Mouse (Mus musculus) spleen, postnatal 36 days (tissue): ENCODE data around the gene Aspm.
"Not testable (repeated sequence)": the region's sequence is repeated elsewhere in the genome, so short reads cannot be mapped to it uniquely, and the experiment has no call there.

Source experiments
- DNase-seq, 2 experiments: peaks; one replicate each; pipeline ENCODE4 v3.0.0; 2022; ENCODE audit warnings: low spot score in 2 of 2, mixed read lengths in 1 of 2

Gene Aspm

DNA sequence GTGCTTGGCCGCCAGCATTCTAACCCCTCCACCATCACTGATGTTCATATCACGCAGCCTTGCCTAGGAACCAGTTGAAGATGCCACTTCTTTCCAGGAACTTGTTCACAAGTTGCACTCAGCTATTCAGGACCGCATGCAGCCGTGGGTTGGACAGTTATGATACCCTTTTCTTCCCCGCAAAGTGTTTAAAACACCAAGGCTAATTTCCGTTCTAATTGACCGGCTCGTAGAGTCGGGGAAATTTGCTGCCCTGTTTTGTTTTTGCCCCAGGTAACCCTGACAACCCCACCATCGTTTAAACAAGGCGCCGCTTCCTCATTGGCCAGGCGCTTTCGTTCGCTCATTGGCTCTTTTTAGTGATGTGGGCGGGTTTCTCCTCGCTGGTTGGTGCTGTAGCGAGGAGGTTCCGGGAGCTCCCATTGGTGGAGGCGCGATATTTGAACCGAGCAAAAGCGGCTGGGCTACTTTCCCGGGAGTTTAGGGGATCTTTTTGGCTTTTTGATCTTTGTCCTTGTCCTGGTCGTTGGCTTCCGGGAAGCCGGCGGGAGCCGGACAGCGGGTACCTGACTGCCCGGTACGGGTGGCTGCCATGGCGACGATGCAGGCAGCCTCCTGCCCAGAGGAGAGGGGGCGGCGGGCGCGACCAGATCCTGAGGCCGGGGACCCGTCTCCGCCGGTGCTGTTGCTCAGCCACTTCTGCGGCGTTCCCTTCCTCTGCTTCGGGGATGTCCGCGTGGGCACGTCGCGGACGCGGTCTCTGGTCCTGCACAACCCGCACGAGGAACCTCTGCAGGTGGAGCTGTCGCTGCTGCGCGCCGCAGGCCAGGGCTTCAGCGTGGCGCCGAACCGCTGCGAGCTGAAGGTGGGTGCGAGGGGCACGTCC, at the start of gene Aspm:
Gene Aspm, plus strand, starts transcription at position 433 of the 886 bp plus-strand sequence.
- DNase-seq: peak; percentile 90 to 92

DNA sequence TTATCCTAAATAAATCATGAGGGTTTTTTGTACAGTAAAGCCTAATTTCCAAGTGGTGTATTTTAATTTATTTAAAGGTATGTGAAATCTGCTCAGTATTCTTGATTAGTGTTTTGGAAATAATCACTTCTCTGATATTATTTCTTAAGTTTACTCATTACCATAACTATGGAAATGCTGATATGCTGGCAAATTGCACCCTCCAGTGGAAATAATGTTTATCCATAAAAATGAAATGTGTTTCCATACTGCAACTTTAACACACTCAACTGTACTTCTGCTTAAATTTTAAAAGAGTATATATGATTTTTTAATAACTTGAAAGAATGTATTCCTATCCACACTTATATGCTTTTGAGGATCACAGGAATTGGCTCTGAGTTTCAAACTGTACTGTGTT, 48.8 kb upstream of the Aspm start:
- no peak for DNase-seq

- DNase-seq: no peak
These were observed 46.9 kb upstream of the Aspm start for GRCm38 (mm10) chr1:139407701-139408100.

- DNase-seq: not testable (repeated sequence)
These were observed 42.2 kb upstream of the Aspm start for GRCm38 (mm10) chr1:139412365-139412764.

DNA sequence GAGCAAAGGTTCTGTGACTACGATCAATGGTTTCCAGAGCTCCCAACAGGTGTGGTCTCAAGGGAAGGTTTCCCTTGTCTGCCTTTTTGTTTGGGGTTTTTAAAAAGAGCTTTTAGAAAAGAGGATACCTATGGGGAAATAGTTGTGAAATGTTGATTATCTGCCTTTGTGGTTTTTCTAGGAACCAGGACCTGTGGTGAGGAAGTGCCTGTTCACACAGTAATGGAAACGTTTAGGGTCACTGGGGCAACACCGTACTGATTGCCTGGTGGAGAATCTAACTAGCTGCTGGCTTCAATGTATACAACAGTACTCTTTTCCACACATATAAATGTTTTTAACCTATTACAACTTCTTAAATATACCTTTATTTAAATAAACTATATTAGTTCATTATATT, 41.1 kb upstream of the Aspm start:
- DNase-seq: no peak

GRCm38 (mm10) chr1:139421521-139421874, 33.1 kb upstream of the Aspm start:
- DNase-seq: no peak

GRCm38 (mm10) chr1:139421875-139422791, 32.4 kb upstream of the Aspm start, which contains the start of gene Zbtb41:
Zbtb41 (plus strand) TSS chr1:139422288.
- peak; percentile 87 to 89 for DNase-seq

DNA sequence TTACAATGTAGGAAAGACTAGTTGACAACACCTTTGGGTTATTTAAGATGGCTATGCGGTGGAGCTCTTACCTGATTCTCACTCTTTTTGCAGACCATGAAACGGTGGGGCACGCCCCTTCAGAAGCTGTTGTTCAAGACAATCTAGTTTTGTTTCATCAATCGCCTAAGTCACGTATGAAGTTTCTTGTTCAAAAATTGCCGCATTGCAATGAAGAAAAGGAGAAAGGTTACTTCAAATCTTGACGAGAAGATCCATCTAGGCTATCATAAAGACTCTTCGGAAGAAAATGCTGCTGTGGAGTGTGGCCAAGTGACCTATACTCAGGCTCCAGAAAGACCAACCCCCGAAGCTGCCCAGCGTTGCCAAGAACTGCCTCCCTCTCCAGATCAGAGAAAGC, 31.6 kb upstream of the Aspm start:
- DNase-seq: no peak

GRCm38 (mm10) chr1:139423931-139424330, 30.6 kb upstream of the Aspm start:
- no peak for DNase-seq

- no peak for DNase-seq
These were observed 29.6 kb upstream of the Aspm start for GRCm38 (mm10) chr1:139425006-139425405.

- DNase-seq: no peak
These were observed 16.2 kb upstream of the Aspm start for GRCm38 (mm10) chr1:139438373-139438772.

- DNase-seq: not testable (repeated sequence)
These were observed 11.5 kb upstream of the Aspm start for GRCm38 (mm10) chr1:139443103-139443502.

GRCm38 (mm10) chr1:139455226-139455869, 776 bp downstream of the Aspm start:
- peak in 1 of 2 experiments; percentile 30 for DNase-seq

DNA sequence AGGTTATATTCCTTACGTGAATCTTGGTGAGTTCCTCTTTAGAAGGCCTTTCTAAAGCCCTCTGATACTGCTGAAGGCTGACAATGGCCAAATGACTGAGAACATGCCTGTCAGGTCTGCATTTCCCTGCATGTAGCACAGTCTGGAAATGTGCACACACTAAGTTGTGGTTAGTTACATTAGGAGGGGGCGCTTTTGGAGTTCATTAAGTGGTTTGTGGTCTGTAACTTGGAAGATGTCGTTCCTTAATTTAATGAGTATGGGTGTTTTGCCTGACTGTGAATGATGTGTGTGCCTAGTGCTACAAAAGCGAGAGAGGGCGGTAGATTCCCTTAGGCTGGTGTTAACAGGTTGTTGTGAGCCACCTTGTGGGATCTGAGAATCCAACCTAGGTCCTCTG, 6.2 kb downstream of the Aspm start:
- DNase-seq: no peak

DNA sequence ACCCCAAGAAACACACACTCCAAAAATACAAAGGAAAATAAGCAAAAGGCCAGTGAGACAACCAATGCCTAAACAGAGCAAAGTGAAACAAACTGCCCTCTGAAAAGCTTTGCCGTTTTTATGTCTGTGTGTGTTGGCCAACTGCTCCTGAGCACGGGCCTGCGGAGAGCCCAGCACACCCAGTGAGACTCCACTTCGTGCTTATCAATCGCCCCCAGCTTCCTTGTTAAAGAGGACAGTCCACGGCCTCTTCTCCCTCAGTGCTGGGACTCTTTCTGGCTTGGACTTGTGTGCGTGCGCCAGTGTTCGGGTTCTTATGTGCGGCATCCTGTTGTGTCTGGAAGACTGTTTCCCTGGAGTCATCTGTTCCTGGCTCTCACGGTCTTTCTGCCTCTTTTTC, 11.4 kb downstream of the Aspm start:
- no peak for DNase-seq

DNA sequence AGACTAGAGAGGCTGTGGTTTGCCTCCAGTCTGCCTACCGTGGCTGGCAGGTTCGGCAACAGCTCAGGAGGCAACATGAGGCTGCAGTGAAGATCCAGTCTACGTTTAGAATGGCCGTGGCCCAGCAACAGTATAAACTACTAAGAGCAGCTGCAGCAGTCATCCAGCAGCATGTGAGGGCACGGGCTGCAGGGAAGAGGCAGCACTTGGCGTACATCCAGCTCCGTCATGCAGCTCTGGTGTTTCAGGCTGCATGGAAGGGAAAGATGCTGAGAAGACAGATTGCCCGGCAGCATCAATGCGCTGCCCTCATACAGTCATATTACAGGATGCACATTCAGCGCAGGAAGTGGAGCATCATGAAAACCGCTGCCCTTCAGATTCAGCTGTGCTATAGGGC, 24.3 kb downstream of the Aspm start:
- no peak for DNase-seq

DNA sequence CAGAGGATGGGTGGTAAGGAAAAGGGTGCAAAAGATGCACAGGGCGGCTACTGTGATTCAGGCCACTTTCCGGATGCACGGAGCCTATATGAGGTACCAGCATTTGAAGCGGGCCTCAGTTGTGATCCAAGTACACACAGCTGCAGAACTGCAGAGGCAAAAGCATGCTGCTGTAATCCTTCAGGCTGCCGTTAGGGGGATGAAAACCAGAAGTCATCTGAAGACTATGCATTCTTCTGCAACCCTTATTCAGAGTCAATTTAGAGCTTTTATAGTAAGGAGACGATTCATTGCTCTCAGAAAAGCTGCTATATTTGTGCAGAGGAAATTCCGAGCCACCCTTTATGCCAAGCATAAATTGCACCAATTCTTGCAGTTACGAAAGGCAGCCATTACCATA, 25.7 kb downstream of the Aspm start:
- no peak for DNase-seq

GRCm38 (mm10) chr1:139481146-139481545, 26.6 kb downstream of the Aspm start:
- no peak for DNase-seq

- no peak for DNase-seq
These were observed 40.1 kb downstream of the Aspm start for GRCm38 (mm10) chr1:139494630-139495029.

GRCm38 (mm10) chr1:139495408-139495807, 40.8 kb downstream of the Aspm start:
- no peak for DNase-seq

DNA sequence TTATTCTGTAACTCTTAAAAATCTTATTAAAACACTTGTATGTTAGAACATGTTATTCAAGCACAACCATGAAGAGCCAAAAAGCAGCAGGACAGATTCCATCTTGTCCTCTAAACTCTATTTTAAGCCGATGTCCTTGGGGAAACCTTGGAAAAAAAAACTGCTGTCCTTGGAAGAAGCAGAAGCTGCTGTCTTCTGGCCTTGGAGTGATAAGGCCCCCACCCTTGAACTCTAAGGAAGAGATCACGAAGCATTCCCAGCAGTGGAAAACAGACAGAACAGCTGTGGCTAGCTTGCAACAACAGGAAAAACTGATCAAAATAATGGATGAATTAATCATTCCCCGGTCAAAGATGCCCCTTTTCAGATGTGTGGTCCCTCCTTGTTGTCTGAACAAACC, 41.6 kb downstream of the Aspm start:
- DNase-seq: no peak

DNA sequence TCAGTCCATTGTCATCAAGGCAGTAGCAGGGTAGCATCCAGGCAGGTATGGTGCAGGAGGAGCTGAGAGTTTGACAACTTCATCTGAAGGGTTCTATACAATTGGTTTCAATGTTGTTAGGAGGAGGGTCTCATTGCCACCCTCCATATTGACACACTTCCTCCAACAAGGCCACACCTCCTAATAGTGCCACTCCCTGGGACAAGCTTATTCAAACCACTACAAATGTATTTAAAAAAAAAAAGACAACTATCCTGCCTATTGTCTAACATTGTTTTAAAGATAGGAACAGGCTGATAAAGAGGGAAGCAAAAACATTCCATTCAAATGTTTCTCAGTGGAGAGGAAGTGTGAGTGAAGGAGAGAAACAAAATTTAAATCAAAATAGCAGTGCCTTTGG, 45.2 kb downstream of the Aspm start:
- no peak for DNase-seq
